Mouse (Mus musculus) retina, postnatal 1 day (tissue): ENCODE measurements at regions not wholly inside any gene's neighbourhood (a gene's known extent, or its start where the extent isn't known, plus 50 kb on each side); places are given as distances from the start of the nearest gene placed in this dataset.

ENCODE experiments used
- DNase-seq: peaks from one replicate; pipeline ENCODE4 v3.0.0-alpha.2; 2012

DNA sequence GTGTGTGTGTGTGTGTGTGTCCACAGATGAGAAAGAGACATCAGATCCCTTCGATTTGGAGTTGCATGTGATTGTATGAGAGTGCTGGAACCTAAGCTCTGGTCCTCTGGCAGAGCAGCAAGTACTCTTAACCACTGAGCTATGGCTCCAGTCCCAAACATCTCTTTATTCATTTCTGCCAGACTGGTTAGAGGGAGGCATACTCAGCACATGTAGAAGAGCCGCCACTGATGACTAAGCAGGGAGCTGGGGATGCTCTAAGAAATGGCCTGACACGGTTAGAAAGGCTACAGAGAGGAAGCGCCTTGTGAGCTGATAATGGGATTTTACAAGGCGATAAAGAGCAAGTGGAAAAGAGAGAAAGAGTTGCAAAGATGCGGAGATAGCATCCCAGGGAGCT is 287.3 kb upstream of the Castor2 start:
- no peak for DNase-seq

DNA sequence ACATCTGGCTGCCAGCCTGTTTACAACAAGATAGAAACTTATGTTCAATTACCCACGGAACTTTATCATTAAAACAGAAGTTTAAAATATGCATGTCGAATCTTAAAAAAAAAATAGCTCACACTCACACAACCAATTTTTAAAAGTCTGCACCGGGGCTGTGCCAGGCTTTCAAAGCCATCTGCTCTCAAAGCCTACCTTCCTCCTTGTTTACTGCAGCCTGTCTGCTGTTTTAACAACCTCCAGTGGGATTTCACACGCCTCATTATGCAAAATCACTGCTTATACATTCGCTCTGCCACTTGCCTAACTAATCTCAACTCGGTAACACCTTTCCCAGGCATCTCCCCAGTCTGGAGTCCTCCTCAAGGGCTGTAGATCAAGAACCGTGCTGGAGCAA is 292.6 kb upstream of the Castor2 start:
- DNase-seq = no peak

- DNase-seq = no peak
Observed at GRCm38 (mm10) chr5:133802001-133802400, 297.5 kb upstream of the Castor2 start.

GRCm38 (mm10) chr5:133795638-133796037 is 303.9 kb upstream of the Castor2 start:
- DNase-seq = peak; percentile 61

GRCm38 (mm10) chr5:133790726-133791125 is 308.8 kb upstream of the Castor2 start:
- DNase-seq = peak; percentile 77

GRCm38 (mm10) chr5:133788006-133788405 is 311.5 kb upstream of the Castor2 start:
- no peak for DNase-seq

GRCm38 (mm10) chr5:133787491-133787890 is 312.0 kb upstream of the Castor2 start:
- DNase-seq = no peak

DNA sequence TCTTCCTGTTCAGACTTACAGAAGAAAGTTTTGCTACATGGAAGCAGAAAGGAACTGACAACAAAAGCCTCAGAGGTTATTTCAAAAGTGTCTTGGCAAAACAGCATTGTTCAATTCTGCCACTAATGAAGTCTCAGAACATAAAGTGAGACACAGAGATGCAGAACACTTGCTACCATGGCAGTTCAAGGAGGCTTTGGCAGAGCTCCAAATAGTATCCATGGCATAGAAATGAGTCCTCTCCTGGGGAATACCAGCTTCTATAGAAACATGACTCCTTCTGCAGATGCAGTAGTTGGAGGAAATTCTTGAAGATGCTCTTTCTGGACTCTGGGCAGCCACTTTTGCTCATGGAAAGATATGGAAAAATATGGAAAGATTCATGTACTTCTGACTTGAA is 322.9 kb upstream of the Castor2 start:
- DNase-seq = peak; percentile 53

GRCm38 (mm10) chr5:133774116-133774515 is 325.4 kb upstream of the Castor2 start:
- no peak for DNase-seq

DNA sequence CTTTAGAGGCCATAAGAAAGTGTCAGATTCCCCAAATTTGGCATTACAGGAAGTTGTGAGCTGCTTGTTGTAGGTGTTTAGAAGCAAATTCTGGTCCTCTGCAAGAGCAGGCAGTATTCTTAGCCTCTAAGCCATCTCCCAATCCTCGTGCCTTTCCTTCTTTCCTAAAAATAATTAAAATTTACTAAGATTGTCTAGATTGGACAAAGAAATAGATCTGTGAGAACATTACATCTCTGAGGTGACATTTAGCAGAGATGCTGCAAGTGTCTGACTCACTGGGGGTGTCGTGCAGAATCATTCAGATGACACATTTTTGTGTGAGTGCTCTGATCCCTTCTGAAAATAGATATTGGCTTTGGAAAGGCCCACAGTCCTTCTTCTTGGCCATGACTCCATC is 330.7 kb upstream of the Castor2 start:
- no peak for DNase-seq

DNA sequence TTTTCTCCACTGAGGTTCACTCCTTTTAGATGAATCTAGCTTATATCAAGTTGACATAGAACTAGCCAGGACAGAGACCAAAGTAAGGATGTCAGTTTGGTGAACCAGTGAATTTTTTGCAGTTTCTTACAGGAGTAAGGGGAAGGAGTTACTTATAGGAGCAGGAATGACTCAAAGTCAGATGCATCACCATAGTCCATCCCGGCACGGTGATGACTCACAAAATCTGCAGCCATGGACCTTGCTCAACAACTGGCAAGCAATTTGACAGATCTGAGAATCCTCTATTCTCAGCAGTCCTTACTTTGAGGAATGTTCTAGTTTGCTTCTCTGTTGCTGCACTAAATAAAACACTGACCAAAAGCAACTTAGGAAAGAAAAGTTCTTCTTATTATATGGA is 341.7 kb upstream of the Castor2 start:
- no peak for DNase-seq

- no peak for DNase-seq
Observed at GRCm38 (mm10) chr5:133754180-133754579, 345.3 kb upstream of the Castor2 start.

- no peak for DNase-seq
Observed at GRCm38 (mm10) chr5:133753461-133754160, 345.9 kb upstream of the Castor2 start.

DNA sequence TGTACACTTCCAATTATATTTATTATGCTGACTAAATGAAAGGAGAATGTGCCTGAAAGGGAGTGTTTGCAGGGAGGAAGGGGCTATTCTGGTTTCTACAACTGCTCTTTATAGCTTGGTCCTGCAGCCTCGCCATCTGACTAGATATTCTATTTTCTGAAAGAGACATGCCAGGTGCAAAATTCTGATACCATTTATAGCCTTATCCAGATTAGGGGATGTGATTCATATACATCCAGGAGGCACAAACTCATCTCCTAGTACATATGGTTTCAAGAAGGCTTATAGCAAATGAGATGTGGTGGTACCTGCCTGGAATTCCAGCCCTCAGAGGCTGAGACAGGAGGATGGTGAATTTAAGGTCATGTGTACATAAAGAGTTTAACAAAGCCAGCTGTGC is 352.6 kb upstream of the Castor2 start:
- no peak for DNase-seq

DNA sequence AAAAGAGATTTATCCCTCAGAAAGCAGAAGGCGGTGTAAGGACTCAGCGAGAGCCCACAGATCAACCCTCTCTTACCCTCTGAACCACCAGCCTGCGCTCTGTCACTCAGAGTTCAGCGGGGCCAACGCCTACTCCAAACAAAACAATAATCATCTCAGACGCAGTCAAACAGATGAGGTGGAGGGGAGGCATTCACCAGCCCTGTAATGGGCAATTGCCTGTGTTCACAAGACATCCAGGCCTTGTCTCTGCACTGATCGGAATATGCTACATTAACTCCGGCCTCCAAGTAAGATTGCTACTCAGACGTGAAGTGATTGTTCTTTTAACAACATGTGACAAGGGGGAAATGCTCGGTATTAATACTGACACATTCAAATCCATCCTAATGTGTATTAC is 353.1 kb upstream of the Castor2 start:
- peak; percentile 85 for DNase-seq

DNA sequence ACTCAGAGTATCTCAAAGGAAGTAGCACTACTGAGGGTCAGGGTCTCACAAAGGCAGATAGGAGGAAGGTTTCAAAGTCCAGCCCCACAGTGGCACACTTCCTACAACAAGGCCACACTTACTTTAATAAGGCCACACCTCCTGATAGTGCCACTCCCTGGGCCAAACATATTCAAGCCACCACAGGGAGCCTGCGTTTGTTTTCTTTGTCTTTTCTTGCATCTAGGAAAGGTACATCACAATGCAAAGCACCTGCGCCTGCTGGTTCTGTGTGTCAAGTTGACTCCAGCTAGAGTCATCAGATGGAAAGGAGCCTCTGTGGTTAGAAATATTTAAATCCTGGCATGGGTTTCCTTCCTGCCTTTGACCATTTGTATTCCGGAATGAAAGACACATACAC is 355.4 kb upstream of the Castor2 start:
- no peak for DNase-seq

DNA sequence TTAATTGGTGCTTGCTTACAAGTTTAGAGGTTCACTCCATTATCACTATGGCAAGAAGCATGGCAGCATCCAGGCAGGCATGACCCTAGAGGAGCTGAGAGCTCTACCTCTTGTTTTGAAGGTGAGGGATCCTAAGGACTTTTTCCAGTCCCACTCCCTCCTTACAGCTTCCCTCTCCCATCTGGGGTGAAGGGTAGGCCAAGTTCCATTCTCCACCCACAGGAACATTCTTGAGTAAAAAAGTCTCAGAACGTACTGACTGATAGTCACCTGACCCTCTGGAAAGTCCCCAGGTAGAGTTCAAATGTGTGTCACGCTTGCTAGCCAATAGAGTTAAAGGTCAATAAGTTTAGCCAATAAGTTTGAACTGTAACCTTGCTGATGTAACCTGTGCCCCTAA is 355.9 kb upstream of the Castor2 start:
- DNase-seq = no peak

GRCm38 (mm10) chr5:133731871-133732270 is 367.6 kb upstream of the Castor2 start:
- DNase-seq = no peak

DNA sequence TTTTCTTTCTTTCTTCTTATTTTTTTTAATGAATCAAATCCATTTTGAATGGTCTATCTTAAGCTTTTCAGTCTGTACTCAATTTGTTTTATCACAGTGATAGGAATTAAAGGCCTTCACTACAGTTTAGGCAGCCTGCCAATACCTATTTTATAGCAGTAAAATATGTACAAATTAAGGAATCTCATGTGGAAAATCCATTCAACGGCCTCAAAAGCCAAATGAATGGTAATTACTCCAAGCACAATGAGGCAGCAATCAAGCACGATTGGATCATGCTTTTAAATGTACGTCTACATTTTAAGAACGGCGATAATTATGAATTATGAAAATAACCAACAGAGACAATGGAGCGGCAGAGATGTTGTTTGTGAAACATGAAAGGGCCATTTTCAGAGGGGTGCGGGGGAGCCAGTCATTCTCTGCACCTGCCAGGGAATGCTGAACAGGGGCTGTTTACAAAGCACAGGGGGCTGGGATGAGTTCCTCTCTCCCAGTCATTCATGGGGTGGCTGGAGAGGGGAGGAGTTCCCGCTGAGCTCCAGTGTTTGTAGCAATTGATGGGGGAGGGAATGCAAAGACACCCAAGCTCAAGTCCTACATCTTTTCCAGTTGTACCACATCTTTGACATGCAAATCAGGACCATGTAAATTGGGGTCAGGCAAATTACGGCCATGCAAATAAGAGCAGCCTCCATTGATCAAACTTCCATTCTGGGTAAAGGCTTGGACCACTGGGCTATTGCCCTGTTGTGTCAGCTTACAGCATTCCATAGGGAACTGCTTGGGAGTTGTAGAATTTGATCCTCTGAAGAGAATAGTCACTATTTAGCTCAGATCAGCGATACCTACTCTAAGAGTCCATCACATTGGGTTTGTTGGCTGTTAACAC is 381.1 kb upstream of the Castor2 start:
- DNase-seq = peak; percentile 93

DNA sequence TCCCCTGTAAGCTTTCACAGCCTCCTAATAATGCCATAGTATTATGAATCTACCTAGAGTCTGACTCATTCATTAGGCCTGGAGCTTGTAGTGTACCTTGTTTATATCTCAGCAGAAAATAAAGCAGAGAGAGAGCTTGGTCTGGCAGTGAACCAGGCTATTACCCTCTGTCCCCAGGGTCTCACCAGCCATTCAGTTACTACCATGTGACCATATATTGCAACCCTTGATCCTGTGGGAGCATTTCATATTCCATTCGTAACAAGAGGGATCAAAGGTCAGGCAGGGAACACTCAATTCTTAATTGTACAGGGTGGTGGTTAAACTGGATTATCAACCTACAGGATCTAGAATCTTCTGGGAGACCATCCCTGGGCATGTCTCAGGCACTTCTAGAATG is 383.7 kb upstream of the Castor2 start:
- no peak for DNase-seq

DNA sequence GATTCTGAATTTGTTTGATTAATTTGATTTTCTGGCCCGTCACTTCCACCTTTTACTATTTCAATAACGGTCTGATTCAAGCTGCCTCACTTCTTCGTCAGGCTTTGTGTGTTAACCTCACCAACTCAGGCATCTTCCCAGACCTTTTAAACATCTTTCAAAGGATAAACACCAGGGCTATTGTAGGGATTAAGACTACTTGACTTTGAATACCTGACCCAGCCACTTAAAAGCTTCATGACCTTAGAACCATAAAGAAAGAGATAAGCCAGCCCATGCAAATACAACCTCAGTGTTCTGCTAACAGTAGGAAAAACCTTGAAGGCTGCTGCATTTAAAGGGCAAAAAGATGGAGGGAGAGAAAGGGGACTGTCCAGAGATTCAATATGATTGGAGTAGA is 386.9 kb upstream of the Castor2 start:
- no peak for DNase-seq

DNA sequence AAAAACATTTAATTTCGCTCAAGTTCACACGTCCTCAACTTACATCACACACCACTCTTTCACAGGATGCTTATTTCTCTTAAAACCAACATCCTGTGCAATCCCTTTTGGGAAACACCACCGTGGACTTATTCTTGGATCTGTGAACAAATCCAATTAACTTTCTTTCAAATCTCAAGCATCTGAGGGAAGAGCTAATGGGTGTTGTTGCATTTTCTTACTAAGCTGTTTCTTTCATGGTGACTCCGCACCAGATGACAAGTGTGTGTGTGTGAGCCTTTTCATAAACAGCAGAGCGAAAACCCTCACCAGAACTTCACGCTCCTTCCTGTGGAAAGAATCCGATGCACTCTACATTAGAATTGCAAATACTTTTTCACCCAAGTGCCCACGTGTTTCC is 390.6 kb upstream of the Castor2 start:
- DNase-seq = peak; percentile 8

DNA sequence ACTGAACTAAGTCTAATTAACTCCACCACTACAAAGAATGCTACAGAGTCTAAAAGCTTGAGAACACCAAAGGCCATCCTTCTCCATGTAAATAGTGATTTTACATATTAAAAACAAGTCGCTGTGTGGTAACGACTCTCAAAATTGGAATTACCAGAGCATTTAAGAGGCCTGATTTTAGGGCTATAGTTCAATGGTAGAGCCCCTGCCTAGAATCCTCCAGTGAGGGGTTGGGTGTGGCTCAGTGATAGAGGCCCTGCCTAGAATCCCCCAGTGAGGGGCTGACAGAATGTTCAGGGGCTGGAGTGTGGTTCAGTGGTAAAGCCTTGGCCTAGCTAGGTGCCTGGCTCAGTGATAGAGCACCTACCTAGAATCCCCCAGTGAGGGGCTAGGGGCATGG is 413.3 kb upstream of the Castor2 start:
- no peak for DNase-seq

- no peak for DNase-seq
Observed at GRCm38 (mm10) chr5:133683021-133683420, 416.5 kb upstream of the Castor2 start.
